Mouse (Mus musculus): ENCODE data around the gene Bid.

GRCm38 (mm10) chr6:120905111-120905510 is 11.5 kb downstream of the Bid start:
- TF ChIP-seq CTCF (IDR thresholded peaks at IDR 0.05 in 2 of 3, conservative IDR thresholded peaks at IDR 0.05 in 1 of 3; ENCODE audit: control insufficient read depth in 1 of 3, insufficient read depth in 1 of 3, low read depth in 2 of 3, low read length in 3 of 3, poor library complexity in 1 of 3, severe bottlenecking in 1 of 3) (no peak), E2F4 (IDR thresholded peaks at IDR 0.05; ENCODE audit: borderline replicate concordance, low read depth, low read length) (no peak), POLR2A (IDR thresholded peaks at IDR 0.05; ENCODE audit: control insufficient read depth in 1 of 2, insufficient read depth in 1 of 2, low read depth in 1 of 2, low read length in 2 of 2, poor library complexity in 1 of 2) (no peak), NELFE (IDR thresholded peaks at IDR 0.05; ENCODE audit: low read depth, low read length) (no peak), JUND (IDR thresholded peaks at IDR 0.05; ENCODE audit: low read depth, low read length) (no peak), MAFK (IDR thresholded peaks at IDR 0.05; ENCODE audit: borderline replicate concordance, low read depth, low read length) (no peak)

All from MEL (cell line).